8 mouse cellular contexts compared by ENCODE assay signal in the genomic region with DNA sequence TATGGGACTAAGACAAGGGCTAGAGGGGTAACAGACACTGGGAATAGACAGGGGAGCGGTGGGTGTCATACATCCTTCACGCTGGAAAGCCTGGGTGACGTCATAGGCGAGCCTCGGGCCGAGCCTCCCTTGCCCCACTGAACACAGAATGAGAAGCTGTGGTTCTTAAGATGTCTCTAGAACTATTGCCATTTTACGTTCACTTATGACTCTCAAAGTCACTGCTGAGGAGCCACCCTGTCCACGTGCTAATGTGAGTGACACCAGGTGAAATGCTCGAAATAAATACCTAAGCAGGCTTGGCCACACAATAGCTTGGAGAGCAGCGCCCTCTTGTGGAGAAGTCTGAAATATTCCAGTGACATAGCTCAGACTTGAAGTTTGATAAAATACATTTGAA. TPM values are rescaled to one million over a fixed set of nuclear protein-coding genes. Genes with fewer than 3 reads are reported as not detected.
DNase-seq lines count a peak whose midpoint lies in the region; ATAC-seq and TF ChIP-seq lines count a peak whose summit lies in the region.

No protein-coding gene starts in this region.

- peak; percentile 99 for TF ChIP-seq CTCF in left cerebral cortex, adult 2 months (IDR thresholded peaks at IDR 0.05)

- peak; percentile 24 for DNase-seq in WW6 (ENCODE audit: low read depth, low spot score)
- peak; percentile 79 to 89 for DNase-seq in cerebellum, postnatal 36 days
- peak; percentile 17 to 41 for DNase-seq in gastrocnemius, adult 8-10 months (ENCODE audit: low spot score in 2 of 2)
- peak; percentile 62 for DNase-seq in hindlimb bud, embryonic 11.5 days (ENCODE audit: extremely low spot score, low read depth, low spot score)
- peak; percentile 77 to 83 for DNase-seq in left cerebral cortex, adult 2 months (ENCODE audit: extremely low spot score in 1 of 2, low spot score in 2 of 2)
- DNase-seq in right cerebral cortex, adult 2 months (ENCODE audit: low spot score in 2 of 2): peak; percentile 88 to 90
- DNase-seq in urinary bladder, postnatal 14 days (ENCODE audit: low spot score): peak; percentile 74

- H3K4me3 ChIP-seq in left cerebral cortex, adult 2 months: peak overlapping the region; percentile 54

- peak overlapping the region; percentile 81 for H3K27ac ChIP-seq in left cerebral cortex, adult 2 months

- ATAC-seq in megakaryocyte, adult 5-6 weeks (ENCODE audit: poor library complexity, severe bottlenecking): peak; percentile 85

- intact Hi-C loops in left cerebral cortex, adult 2 months (cut with DNase I): loop anchor here (1.0 to 5.0 kb wide), 3 partner anchors 153 to 330 kb away; no protein-coding TSS in a partner anchor

RNA-seq across cellular contexts. Expression of a gene that starts 21.7 kb away (rescaled TPM):
- not detected for total RNA-seq in gastrocnemius, adult 8-10 months (2022)
- total RNA-seq in left cerebral cortex, adult 2 months (2021): 1 to 10 TPM; 2.8 to 3.6 TPM
- not detected in 2 replicates for total RNA-seq in megakaryocyte, adult 5-6 weeks (2015)
- not detected in 2 replicates for total RNA-seq in megakaryocyte, adult 5-6 weeks (2017)

Comparison
In these comparisons a context has a peak if more than half of its experiments do, and no peak if none do; other contexts are left out.
1. Peak in every context shown above with its lines: DNase-seq, ATAC-seq, H3K4me3 ChIP-seq and H3K27ac ChIP-seq.
2. DNase-seq: peak in every context shown above with its lines; median percentile 89 in right cerebral cortex, adult 2 months; 84 in cerebellum, postnatal 36 days; 80 in left cerebral cortex, adult 2 months; 74 in urinary bladder, postnatal 14 days; 62 in hindlimb bud, embryonic 11.5 days; 29 in gastrocnemius, adult 8-10 months; 24 in WW6.